Mouse (Mus musculus) CD4-positive naive resting alpha-beta T cell, adult 57 days (primary cell): ENCODE measurements around the gene Ilf2. TPM values are rescaled to one million over a fixed set of nuclear protein-coding genes. Genes with fewer than 3 reads are reported as not detected.

Experiments
- total RNA-seq: library from RNA; stranded (reverse); gene quantifications from one replicate; pipeline ENCODE4 v1.2.4, GENCODE M21; 2023

The Ilf2 gene
- total RNA-seq: 84.0 TPM

GRCm38 (mm10) chr3:90475831-90476611 is at the start of gene Ilf2:
Ilf2 (plus strand) TSS chr3:90476126.

GRCm38 (mm10) chr3:90433381-90434020 is 42.4 kb upstream of the Ilf2 start, which contains the start of gene Ints3:
Ints3 (minus strand) TSS chr3:90433622.

GRCm38 (mm10) chr3:90465686-90466310 is 10.1 kb upstream of the Ilf2 start, which contains the start of gene Npr1:
Npr1 (minus strand) TSS chr3:90465866.

GRCm38 (mm10) chr3:90490696-90491256 is 14.8 kb downstream of the Ilf2 start, which contains the start of gene Snapin:
Snapin (minus strand) TSS chr3:90491033.

DNA sequence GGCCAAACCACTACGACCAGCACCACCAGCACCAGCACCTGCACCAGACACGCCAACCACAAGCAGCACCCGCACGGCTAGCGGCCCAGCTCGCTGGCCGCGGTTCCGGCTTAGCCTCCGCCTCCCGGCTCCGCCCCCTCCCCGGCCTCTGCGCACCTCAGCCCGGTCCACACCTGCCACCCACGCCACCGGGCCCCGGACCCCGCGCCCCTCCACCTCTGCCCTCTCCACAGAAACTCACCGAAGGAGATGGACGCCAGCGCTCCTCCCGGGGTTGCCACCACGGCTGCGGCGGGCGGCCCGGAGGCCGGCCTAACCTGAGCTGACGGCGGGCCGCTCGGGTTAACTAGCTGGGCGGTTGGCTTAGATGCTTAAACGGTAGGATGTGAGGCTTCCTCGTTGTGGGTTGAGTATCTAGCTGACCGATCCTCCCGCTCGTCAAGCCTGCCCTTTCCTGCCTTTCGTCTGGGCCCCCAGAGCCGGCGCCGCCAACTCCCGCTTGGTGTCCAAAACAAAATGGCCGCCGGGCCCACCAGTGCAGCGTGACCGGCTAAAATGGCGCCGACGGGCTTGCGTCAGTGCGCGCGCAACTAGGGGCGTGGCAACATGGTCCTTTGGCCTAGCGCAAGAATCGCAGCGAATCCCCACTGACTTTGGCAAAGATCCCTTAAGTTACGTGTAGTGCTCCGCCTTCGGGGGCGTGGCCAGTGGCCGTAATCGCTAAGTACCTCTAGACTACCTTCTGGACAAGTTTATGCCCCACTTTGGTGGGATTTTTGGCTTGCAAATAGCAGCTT is 33.2 kb downstream of the Ilf2 start, which contains the start of gene Chtop:
TSS of gene Chtop (minus strand) at position 549 of the 797 bp plus-strand sequence.

GRCm38 (mm10) chr3:90513796-90514590 is 38.1 kb downstream of the Ilf2 start, which contains the start of the genes S100a1 and S100a13:
S100a1 (minus strand) TSS chr3:90514392.
S100a13 (plus strand) TSS chr3:90514435.

DNA sequence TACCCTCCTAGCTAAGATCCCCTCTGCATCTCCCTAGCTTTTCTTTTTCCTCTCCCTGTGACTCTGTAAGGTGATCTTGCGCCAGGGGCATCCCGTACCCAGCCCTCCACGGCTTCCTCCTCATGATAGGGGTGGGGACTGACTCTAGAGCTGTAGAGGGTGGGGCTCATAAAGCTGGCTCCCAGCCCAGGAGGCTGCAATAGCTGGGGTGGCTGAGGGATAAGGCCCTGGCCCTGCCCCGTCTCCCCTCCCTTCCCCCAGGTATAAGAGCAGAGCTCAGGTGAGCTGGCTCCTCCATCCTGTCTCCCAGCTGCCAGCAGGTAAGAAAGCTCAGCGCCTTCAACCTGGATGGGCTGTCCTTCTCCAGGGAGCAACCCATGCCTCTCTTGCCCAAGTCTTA is 50.7 kb downstream of the Ilf2 start, which contains the start of gene S100a14:
TSS of gene S100a14 (plus strand) at position 277 of the 400 bp plus-strand sequence.

DNA sequence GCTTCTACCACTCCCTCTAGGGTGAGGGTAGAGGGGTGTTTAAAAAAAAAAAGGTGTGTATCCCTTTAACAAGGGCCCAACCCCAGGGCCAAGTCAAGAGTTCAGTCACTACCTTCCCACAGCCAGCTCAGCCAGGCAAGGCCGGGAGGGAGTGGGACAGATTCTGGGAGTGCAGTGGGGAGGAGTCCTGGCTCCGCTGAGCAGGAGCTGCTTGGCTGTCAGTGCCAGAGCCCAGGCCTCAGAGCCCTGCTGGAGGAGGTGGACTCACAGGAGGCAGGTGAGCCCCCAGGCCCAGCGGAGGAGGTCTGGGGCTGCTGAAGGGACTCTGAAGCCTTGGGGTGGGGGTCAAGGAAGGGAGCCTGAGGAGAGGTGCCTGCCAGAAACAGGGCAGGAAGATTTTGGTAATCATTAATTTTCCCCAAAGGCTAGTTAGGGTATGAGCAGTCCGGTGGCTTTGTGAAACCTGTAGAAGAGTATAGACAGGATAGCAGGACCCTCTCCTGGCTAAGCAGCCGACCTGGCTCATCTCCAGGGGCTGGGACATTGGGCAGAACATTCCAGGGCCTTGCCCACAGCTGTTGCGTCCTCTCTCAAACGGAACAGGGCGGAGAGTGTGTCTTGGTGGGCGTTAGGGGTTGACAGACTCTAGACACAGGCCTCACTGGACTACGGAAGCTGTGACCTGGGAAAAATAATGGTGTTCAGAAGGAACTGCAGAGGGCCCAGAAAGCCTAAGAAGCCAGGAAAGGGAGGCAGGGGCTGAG is 61.4 kb downstream of the Ilf2 start, which contains the start of gene S100a16:
TSS of gene S100a16 (plus strand) at position 114 of the 764 bp plus-strand sequence.

Other genes starting within 250 kb of the Ilf2 start
- 75.2 TPM for gene Jtb, start 244.5 kb upstream of the Ilf2 start, total RNA-seq
- gene Creb3l4, start 232.6 kb upstream of the Ilf2 start, total RNA-seq: not detected
- 22.3 TPM for gene Slc39a1, start 228.0 kb upstream of the Ilf2 start, total RNA-seq
- 123 TPM for gene Crtc2, start 222.0 kb upstream of the Ilf2 start, total RNA-seq
- gene Dennd4b, start 210.9 kb upstream of the Ilf2 start, total RNA-seq: 67.2 TPM
- gene Gatad2b, start 182.9 kb upstream of the Ilf2 start, total RNA-seq: 122 TPM
- 1.3 TPM for gene Slc27a3, start 86.2 kb upstream of the Ilf2 start, total RNA-seq
- 52.6 TPM for gene Ints3, start 42.5 kb upstream of the Ilf2 start, total RNA-seq
- gene Npr1, start 10.3 kb upstream of the Ilf2 start, total RNA-seq: 1.6 TPM
- 42.1 TPM for gene Snapin, start 14.9 kb downstream of the Ilf2 start, total RNA-seq
- 211 TPM for gene Chtop, start 33.4 kb downstream of the Ilf2 start, total RNA-seq
- gene S100a1, start 38.3 kb downstream of the Ilf2 start, total RNA-seq: 2.2 TPM
- 37.8 TPM for gene S100a13, start 38.3 kb downstream of the Ilf2 start, total RNA-seq
- gene S100a14, start 50.7 kb downstream of the Ilf2 start, total RNA-seq: 1.2 TPM
- gene S100a16, start 61.1 kb downstream of the Ilf2 start, total RNA-seq: 0.71 TPM
- not detected for gene S100a3, start 84.5 kb downstream of the Ilf2 start, total RNA-seq
- gene S100a2, start 114.1 kb downstream of the Ilf2 start, total RNA-seq: not detected
- gene Gm42674, start 125.8 kb downstream of the Ilf2 start, total RNA-seq: not detected
- 16.8 TPM for gene S100a4, start 127.6 kb downstream of the Ilf2 start, total RNA-seq
- gene S100a5, start 132.4 kb downstream of the Ilf2 start, total RNA-seq: not detected
- gene S100a6, start 136.8 kb downstream of the Ilf2 start, total RNA-seq: 14.4 TPM
- not detected for gene S100a7a, start 177.9 kb downstream of the Ilf2 start, total RNA-seq
- gene S100a8, start 192.9 kb downstream of the Ilf2 start, total RNA-seq: 19.6 TPM
- gene S100a9, start 219.6 kb downstream of the Ilf2 start, total RNA-seq: 18.9 TPM